Mouse (Mus musculus) erythroblast, embryonic 14.5 days (primary cell): ENCODE results near the gene Cpvl.

Experiments
- GATA1 ChIP-seq: IDR thresholded peaks from 2 replicates; pipeline ENCODE4 v1.6.1; 2012; ENCODE audit warnings: low read length, inconsistent platforms, mixed read lengths
- TAL1 ChIP-seq: IDR thresholded peaks from 3 replicates; pipeline ENCODE4 v1.6.1; 2012; ENCODE audit warnings: low read length, inconsistent platforms, mixed read lengths

- no peak for TF ChIP-seq GATA1
- no peak for TF ChIP-seq TAL1
Observed at GRCm38 (mm10) chr6:53939752-53940151, 38.7 kb downstream of the Cpvl start.
